Mouse (Mus musculus): Measurements from ENCODE around the gene Necap2. TPM values are rescaled to one million over a fixed set of nuclear protein-coding genes. Genes with fewer than 3 reads are reported as not detected.

Necap2 gene
- total RNA-seq (2022): 10 to 100 TPM; 55.4 to 82.5 (median 71.9) TPM

GRCm38 (mm10) chr4:141077681-141078509 lies at the start of gene Necap2:
Gene Necap2, minus strand, starts transcription at chr4:141078357.
- peak; percentile 93 for DNase-seq

DNA sequence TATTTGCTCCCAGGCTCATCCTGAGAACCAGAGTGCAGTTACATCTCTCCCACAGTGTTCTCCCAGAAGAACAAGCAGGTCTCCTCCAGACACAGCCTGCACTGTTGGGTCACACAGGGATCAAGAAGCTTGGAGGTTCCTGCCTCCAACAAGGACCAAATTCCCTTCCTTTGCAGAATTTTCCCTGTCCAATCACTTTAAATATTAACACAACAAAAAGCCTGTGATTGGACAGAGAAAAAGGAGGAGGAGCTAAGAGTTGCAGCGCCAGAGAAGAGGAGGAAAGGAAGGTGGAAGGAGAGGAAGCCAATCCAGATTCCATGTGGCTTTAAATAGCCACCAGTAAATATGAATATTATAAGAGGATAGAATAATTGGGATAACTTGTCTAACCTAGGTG lies 44.9 kb upstream of the Necap2 start:
- no peak for DNase-seq

GRCm38 (mm10) chr4:141122663-141123062 lies 44.5 kb upstream of the Necap2 start:
- no peak for DNase-seq

- no peak for DNase-seq
Measured at GRCm38 (mm10) chr4:141120700-141121099, 42.5 kb upstream of the Necap2 start.

GRCm38 (mm10) chr4:141118691-141119090 lies 40.5 kb upstream of the Necap2 start:
- DNase-seq: no peak

- no peak for DNase-seq
Measured at GRCm38 (mm10) chr4:141115398-141115797, 37.2 kb upstream of the Necap2 start.

GRCm38 (mm10) chr4:141114521-141114981 lies 36.4 kb upstream of the Necap2 start:
- DNase-seq: no peak

- no peak for DNase-seq
Measured at GRCm38 (mm10) chr4:141113831-141114230, 35.7 kb upstream of the Necap2 start.

DNA sequence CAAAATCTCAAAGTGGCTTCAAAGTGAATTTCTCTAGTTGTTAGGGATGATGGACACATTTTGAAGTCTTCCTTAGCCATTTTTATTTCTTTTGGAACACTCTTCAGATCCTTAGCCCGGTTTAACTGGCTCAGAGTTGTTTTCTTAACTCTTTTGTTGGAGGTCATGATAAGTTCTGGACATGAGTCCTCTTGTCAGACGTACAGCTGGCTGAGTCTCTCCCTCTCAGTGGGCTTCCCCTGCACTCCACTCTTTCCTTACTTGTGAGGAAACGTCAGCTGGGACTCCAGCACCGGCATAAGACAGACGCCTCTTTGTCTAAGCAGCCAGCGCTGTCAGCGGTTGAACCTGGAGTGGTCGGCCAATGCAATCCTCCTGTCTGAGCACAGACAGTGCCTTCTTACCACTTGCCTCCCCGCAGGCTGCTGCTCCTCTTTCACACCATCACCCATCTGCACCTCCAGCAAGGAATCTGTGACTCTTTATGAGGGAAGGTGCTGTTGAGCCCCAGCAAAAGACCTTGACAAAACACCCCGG lies 30.1 kb upstream of the Necap2 start:
- DNase-seq: no peak

DNA sequence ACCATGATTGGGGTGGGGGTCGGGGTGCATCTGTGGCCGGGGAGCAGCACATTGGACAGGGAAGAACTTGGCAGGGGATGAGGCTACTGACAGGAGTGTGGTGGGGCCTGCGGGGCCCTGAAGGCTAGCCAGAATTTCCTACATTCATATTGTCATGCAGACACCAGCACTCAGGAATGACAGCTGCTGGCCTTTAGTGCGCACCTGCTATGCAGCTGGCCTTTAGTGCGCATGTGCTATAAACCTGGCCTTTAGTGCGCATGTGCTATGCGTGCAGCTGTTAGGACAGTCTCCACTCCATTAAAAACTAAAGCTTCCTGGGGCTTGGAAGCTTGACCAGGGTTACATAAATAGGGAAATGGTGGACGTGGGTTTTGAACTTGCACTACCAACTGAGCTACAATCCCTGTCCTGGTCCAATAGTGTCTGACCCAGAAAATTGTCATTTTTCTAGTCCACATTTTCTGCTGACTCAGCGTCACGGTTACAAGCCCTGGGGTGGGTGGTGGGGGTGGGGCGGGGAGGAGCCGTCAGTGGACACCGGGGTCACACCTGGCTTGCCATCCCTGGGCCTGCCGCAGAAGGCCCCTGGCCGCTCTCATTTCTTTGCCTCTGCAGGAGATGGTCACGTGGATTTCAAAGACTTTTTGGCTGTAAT lies 28.5 kb upstream of the Necap2 start:
- DNase-seq: no peak

DNA sequence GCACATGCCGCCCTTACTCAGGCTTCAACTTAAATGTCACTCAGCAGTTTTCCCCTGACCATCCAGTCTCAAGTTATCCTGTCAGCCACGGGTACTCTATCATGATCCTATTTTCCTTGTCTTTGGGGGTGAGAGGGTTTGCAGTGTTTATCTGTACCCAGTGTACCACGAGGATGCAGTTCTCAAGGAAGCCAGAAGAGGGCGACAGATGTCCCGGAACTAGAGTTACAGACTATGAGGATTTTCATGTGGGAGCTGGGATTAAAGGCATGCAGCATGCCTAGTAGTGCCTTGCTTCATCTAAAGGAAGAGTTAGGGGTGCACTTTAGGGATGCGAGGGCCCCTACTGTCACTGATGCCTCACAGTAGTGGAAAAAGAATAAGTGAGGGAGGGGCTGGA lies 23.7 kb upstream of the Necap2 start:
- DNase-seq: no peak

GRCm38 (mm10) chr4:141101291-141101690 lies 23.1 kb upstream of the Necap2 start:
- DNase-seq: no peak

GRCm38 (mm10) chr4:141099956-141100355 lies 21.8 kb upstream of the Necap2 start:
- DNase-seq: no peak

DNA sequence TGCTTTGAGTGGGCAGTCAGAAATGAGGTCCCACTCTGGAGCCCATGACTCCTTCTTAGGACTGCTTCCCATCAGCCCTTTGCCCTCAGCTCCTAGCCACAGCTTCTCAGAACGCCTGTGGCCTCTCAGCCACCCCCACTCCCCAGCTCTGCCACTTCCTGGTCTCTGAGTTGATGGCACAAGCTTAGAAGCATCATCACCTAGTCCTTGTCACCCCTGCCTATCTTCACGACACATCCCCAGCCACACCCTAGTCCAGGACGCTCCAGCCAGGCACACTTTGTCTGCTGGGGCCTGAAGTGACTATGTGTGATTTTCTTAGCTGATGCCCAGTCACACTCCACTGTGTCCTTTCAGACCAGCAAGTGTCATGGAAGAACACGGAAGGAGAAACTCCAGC lies 20.8 kb upstream of the Necap2 start:
- no peak for DNase-seq

- no peak for DNase-seq
Measured at GRCm38 (mm10) chr4:141096710-141097109, 18.6 kb upstream of the Necap2 start.

GRCm38 (mm10) chr4:141095016-141095415 lies 16.9 kb upstream of the Necap2 start:
- DNase-seq: peak; percentile 55

- no peak for DNase-seq
Measured at GRCm38 (mm10) chr4:141088714-141089113, 10.6 kb upstream of the Necap2 start.

GRCm38 (mm10) chr4:141088033-141088432 lies 9.9 kb upstream of the Necap2 start, which contains the start of gene Spata21:
Gene Spata21, plus strand, starts transcription at chr4:141088333.
- no peak for DNase-seq

DNA sequence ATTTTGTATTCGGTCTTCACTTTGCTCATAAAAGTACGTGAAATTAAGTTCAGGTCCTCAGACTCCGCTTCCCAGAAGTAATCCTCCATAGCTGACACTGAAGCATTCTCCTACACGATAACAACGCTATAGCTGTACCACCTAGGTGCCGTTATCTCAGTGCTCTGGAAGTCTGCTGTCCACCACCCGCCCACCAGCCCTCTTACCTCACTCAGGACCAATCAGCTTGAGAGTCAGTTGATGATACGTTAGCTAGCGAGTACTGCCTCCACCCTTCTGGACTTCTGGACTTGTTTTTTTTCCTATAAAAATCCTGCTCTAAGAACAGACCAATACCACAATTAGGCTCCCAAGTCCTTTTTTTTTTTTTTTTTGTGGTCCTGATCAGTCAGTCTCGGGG lies 8.7 kb upstream of the Necap2 start:
- DNase-seq: no peak

GRCm38 (mm10) chr4:141078510-141079137 lies 467 bp upstream of the Necap2 start:
- DNase-seq: no peak

GRCm38 (mm10) chr4:141076761-141077506 lies 1.2 kb downstream of the Necap2 start:
- no peak for DNase-seq

DNA sequence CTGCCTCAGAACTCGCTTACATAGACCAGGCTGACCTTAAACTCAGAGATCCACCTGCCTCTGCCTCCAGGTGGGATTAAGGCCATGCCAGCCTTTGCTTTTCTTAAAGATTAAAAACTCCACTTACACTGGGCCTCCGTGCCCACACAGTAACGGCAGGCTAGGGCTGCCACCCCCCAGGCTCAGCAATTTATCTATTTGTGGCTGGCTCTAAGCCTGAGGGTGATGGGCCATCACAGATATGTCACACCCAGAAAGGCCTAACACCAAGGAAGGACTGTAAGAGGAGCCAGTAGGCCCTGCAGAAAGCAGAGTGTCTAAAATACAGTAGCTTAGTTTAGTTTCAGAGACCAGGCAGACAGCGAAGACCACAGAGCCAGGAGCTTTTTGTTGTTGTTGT lies 4.0 kb downstream of the Necap2 start:
- no peak for DNase-seq

Data from adrenal gland, adult 8-10 months (tissue).